Mouse (Mus musculus) MEL (cell line): ENCODE data around the gene Rab26. TPM values are rescaled to one million over a fixed set of nuclear protein-coding genes. Genes with fewer than 3 reads are reported as not detected.
A peak's percentile ranks its signal among the peaks of the same experiment; 100 is the strongest.

Experiments
- DNase-seq: peaks from one replicate; pipeline ENCODE4 v3.0.0; 2011; ENCODE audit warnings: low read depth, low spot score
- H3K27ac ChIP-seq: 2 replicates; pipeline ENCODE4 v1.5.1; 2012; ENCODE audit warnings: low read depth, mild to moderate bottlenecking, control low read depth, low read length, moderate library complexity; ENCODE audit not compliant: control insufficient read depth
- H3K27me3 ChIP-seq, 2 experiments: fragments of 150-350 bp in 1 of 2; sonication (generic) in 1 of 2; 2 replicates each; pipeline ENCODE4 v1.6.1; 2012; ENCODE audit warnings: low read length in 2 of 2, mild to moderate bottlenecking in 2 of 2, improper control_type of control experiment in 1 of 2, moderate library complexity in 1 of 2; ENCODE audit not compliant: insufficient read depth in 2 of 2, control insufficient read depth in 1 of 2
- H3K36me3 ChIP-seq, 2 experiments: 2 replicates each; pipeline ENCODE4 v1.6.1; 2012 to 2014; ENCODE audit warnings: low read length in 2 of 2, improper control_type of control experiment in 1 of 2, inconsistent platforms in 1 of 2, mild to moderate bottlenecking in 1 of 2; ENCODE audit not compliant: insufficient read depth in 2 of 2, control insufficient read depth in 1 of 2
- H3K4me1 ChIP-seq, 2 experiments: fragments of 150-350 bp in 1 of 2; sonication (generic) in 1 of 2; 2 replicates each; pipeline ENCODE4 v1.6.1; 2012; ENCODE audit warnings: low read length in 2 of 2, improper control_type of control experiment in 1 of 2, mild to moderate bottlenecking in 1 of 2; ENCODE audit not compliant: insufficient read depth in 2 of 2, control insufficient read depth in 1 of 2
- H3K4me3 ChIP-seq, 2 experiments: fragments of 150-350 bp in 1 of 2; sonication (generic) in 1 of 2; 2 replicates each; pipeline ENCODE4 v1.5.1; 2012; ENCODE audit warnings: low read depth in 2 of 2, low read length in 2 of 2, mild to moderate bottlenecking in 2 of 2, moderate library complexity in 2 of 2, control low read depth in 1 of 2, improper control_type of control experiment in 1 of 2; ENCODE audit not compliant: control insufficient read depth in 1 of 2, insufficient read depth in 1 of 2
- H3K79me2 ChIP-seq: 2 replicates; pipeline ENCODE4 v1.6.1; 2012; ENCODE audit warnings: mild to moderate bottlenecking, low read length, moderate library complexity; ENCODE audit not compliant: control insufficient read depth, poor library complexity, insufficient read depth
- H3K9ac ChIP-seq: 2 replicates; pipeline ENCODE4 v1.6.1; 2012; ENCODE audit warnings: low read depth, mild to moderate bottlenecking, control low read depth, low read length, moderate library complexity; ENCODE audit not compliant: control insufficient read depth, poor library complexity, severe bottlenecking
- H3K9me3 ChIP-seq: fragments of 150-350 bp; sonication (generic); replicated peaks from 2 replicates; pipeline ENCODE4 v1.6.1; 2012; ENCODE audit warnings: mild to moderate bottlenecking, low read length, improper control_type of control experiment, moderate library complexity; ENCODE audit not compliant: insufficient read depth
- BHLHE40 ChIP-seq: IDR thresholded peaks from 2 replicates; pipeline ENCODE4 v1.6.1; 2012; ENCODE audit warnings: low read depth, mild to moderate bottlenecking, inconsistent platforms, low read length, improper control_type of control experiment, borderline replicate concordance
- CHD1 ChIP-seq: IDR thresholded peaks from 2 replicates; pipeline ENCODE4 v1.6.1; 2012; ENCODE audit warnings: low read depth, mild to moderate bottlenecking, inconsistent platforms, low read length, improper control_type of control experiment
- CHD2 ChIP-seq: IDR thresholded peaks from 2 replicates; pipeline ENCODE4 v1.6.1; 2011; ENCODE audit warnings: low read length, improper control_type of control experiment
- CTCF ChIP-seq, 3 experiments: IDR thresholded peaks in 2 of 3; conservative IDR thresholded peaks in 1 of 3; 2 replicates each; pipeline ENCODE4 v1.5.1; 2011 to 2012; ENCODE audit warnings: low read length in 3 of 3, low read depth in 2 of 3, mild to moderate bottlenecking in 2 of 3, improper control_type of control experiment in 1 of 3, inconsistent platforms in 1 of 3, mixed read lengths in 1 of 3, moderate library complexity in 1 of 3; ENCODE audit not compliant: control insufficient read depth in 1 of 3, insufficient read depth in 1 of 3, poor library complexity in 1 of 3, severe bottlenecking in 1 of 3
- E2F4 ChIP-seq: IDR thresholded peaks from 2 replicates; pipeline ENCODE4 v1.6.1; 2011; ENCODE audit warnings: low read depth, low read length, improper control_type of control experiment, borderline replicate concordance
- ELF1 ChIP-seq: IDR thresholded peaks from 2 replicates; pipeline ENCODE4 v1.6.1; 2014; ENCODE audit warnings: low read depth, mild to moderate bottlenecking, inconsistent platforms, low read length, improper control_type of control experiment, moderate library complexity
- EP300 ChIP-seq, 2 experiments: IDR thresholded peaks; 2 replicates each; pipeline ENCODE4 v1.6.1; 2011; ENCODE audit warnings: improper control_type of control experiment in 2 of 2, low read length in 2 of 2, low read depth in 1 of 2, mild to moderate bottlenecking in 1 of 2
- MAZ ChIP-seq: IDR thresholded peaks from 2 replicates; pipeline ENCODE4 v1.6.1; 2012; ENCODE audit warnings: low read depth, mild to moderate bottlenecking, inconsistent platforms, low read length, improper control_type of control experiment
- MEF2A ChIP-seq: IDR thresholded peaks from 2 replicates; pipeline ENCODE4 v1.6.1; 2014; ENCODE audit warnings: low read depth, mild to moderate bottlenecking, inconsistent platforms, low read length, improper control_type of control experiment; ENCODE audit not compliant: poor library complexity, insufficient replicate concordance, severe bottlenecking; ENCODE audit errors: extremely low read depth
- MXI1 ChIP-seq: IDR thresholded peaks from 2 replicates; pipeline ENCODE4 v1.6.1; 2011; ENCODE audit warnings: mild to moderate bottlenecking, low read depth, low read length, improper control_type of control experiment
- MYC ChIP-seq: IDR thresholded peaks from 2 replicates; pipeline ENCODE4 v1.6.1; 2011; ENCODE audit warnings: low read depth, mild to moderate bottlenecking, low read length, improper control_type of control experiment, moderate library complexity
- NELFE ChIP-seq: IDR thresholded peaks from 2 replicates; pipeline ENCODE4 v1.6.1; 2011; ENCODE audit warnings: low read depth, low read length, improper control_type of control experiment
- POLR2A ChIP-seq, 2 experiments: IDR thresholded peaks; 2 replicates each; pipeline ENCODE4 v1.6.1; 2011 to 2012; ENCODE audit warnings: low read length in 2 of 2, mild to moderate bottlenecking in 2 of 2, control low read depth in 1 of 2, improper control_type of control experiment in 1 of 2, low read depth in 1 of 2, moderate library complexity in 1 of 2; ENCODE audit not compliant: control insufficient read depth in 1 of 2, insufficient read depth in 1 of 2, poor library complexity in 1 of 2
- POLR2AphosphoS2 ChIP-seq: IDR thresholded peaks from 2 replicates; pipeline ENCODE4 v1.6.1; 2011; ENCODE audit warnings: low read length, improper control_type of control experiment
- POLR2AphosphoS5 ChIP-seq: IDR thresholded peaks from 2 replicates; pipeline ENCODE4 v1.6.1; 2012; ENCODE audit warnings: low read depth, borderline replicate concordance, mild to moderate bottlenecking, inconsistent platforms, low read length, moderate library complexity, mixed read lengths
- SIN3A ChIP-seq: IDR thresholded peaks from 2 replicates; pipeline ENCODE4 v1.6.1; 2012; ENCODE audit warnings: low read length, improper control_type of control experiment, inconsistent platforms
- SMC3 ChIP-seq: IDR thresholded peaks from 2 replicates; pipeline ENCODE4 v1.6.1; 2011; ENCODE audit warnings: low read depth, low read length, improper control_type of control experiment
- TBP ChIP-seq: IDR thresholded peaks from 2 replicates; pipeline ENCODE4 v1.8.0; 2011; ENCODE audit warnings: low read depth, low read length, improper control_type of control experiment
- TCF12 ChIP-seq: IDR thresholded peaks from 2 replicates; pipeline ENCODE4 v1.6.1; 2014; ENCODE audit warnings: low read depth, mild to moderate bottlenecking, inconsistent platforms, low read length, improper control_type of control experiment, moderate library complexity
- ZC3H11A ChIP-seq: IDR thresholded peaks from 2 replicates; pipeline ENCODE4 v1.6.1; 2012; ENCODE audit warnings: low read depth, mild to moderate bottlenecking, inconsistent platforms, low read length, improper control_type of control experiment
- ZNF384 ChIP-seq: IDR thresholded peaks from 2 replicates; pipeline ENCODE4 v1.6.1; 2012; ENCODE audit warnings: low read depth, mild to moderate bottlenecking, inconsistent platforms, low read length, improper control_type of control experiment
- polyA plus RNA-seq, 2 experiments: library from polyadenylated mRNA; stranded (reverse) in 1 of 2; unstranded in 1 of 2; fragments of >175 nt in 1 of 2; fragments of >200 nt in 1 of 2; gene quantifications; 2 replicates each; pipeline versions ENCODE4 v1.2.1 to v1.2.4; 2012; ENCODE audit warnings: low replicate concordance in 2 of 2, low read depth in 1 of 2; ENCODE audit not compliant: insufficient read length in 2 of 2, insufficient read depth in 1 of 2, missing spikeins in 1 of 2
- total RNA-seq: library from RNA; depleted of rRNA; stranded (reverse); fragments of 300-350 nt; gene quantifications from 2 replicates; pipeline ENCODE4 v1.2.3, GENCODE M21; 2012

The Rab26 gene
- total and polyA plus RNA-seq, 3 experiments: 0.89 to 1.1 TPM; not detected in 1

DNA sequence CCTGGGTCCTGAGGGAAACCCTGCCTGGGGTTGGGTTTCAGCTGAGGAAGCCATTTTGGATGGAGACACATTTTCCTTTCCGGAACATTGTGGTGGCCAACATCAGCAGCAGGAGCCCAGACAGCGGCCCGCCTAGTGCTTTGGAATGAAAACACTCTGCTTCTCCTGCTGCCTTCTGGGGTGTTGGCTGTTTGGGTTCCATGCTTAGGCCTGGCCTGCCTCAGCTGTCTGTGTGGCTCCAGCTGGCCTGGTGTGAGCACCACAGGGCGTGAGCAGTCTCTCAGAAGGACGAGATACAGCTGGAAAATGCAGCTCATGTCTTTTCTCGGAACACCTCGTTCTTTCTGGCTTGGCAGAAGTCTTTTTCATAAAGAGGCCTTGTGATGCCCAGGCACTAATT is 23.1 kb upstream of the Rab26 start:
- H3K27me3 ChIP-seq: no peaks in the 10 kb centered on the region
- DNase-seq: no peak
- H3K9me3 ChIP-seq: no peaks in the 10 kb centered on the region
- H3K27ac ChIP-seq: no peak overlapping the region
- peaks cover 3 to 16% of the 10 kb centered on the region in 2 experiments; a peak in 3 of 4 replicates for H3K4me1 ChIP-seq
- no peaks in the 10 kb centered on the region; the same call in 1 of the 2 replicates for H3K79me2 ChIP-seq
- no peak overlapping the region for H3K9ac ChIP-seq
- no peak overlapping the region for H3K4me3 ChIP-seq
- TF ChIP-seq CHD2: no peak
- TF ChIP-seq ZNF384: no peak
- no peak for TF ChIP-seq TBP
- no peak for TF ChIP-seq SIN3A
- TF ChIP-seq ELF1: no peak
- no peak for TF ChIP-seq CHD1
- TF ChIP-seq MXI1: no peak
- no peak for TF ChIP-seq CTCF (IDR thresholded peaks at IDR 0.05 in 2 of 3, conservative IDR thresholded peaks at IDR 0.05 in 1 of 3; ENCODE audit: control insufficient read depth in 1 of 3, insufficient read depth in 1 of 3, low read depth in 2 of 3, low read length in 3 of 3, poor library complexity in 1 of 3, severe bottlenecking in 1 of 3)
- TF ChIP-seq MYC: no peak
- no peak for TF ChIP-seq ZC3H11A
- no peak for TF ChIP-seq POLR2A (IDR thresholded peaks at IDR 0.05; ENCODE audit: control insufficient read depth in 1 of 2, insufficient read depth in 1 of 2, low read depth in 1 of 2, low read length in 2 of 2, poor library complexity in 1 of 2)
- no peak for TF ChIP-seq POLR2AphosphoS2
- TF ChIP-seq NELFE: no peak
- no peak for TF ChIP-seq POLR2AphosphoS5
- no peak for TF ChIP-seq TCF12
- no peak for TF ChIP-seq BHLHE40
- no peak for TF ChIP-seq MEF2A
- no peak for TF ChIP-seq SMC3
- peaks cover 0 to 13% of the 10 kb centered on the region in 2 experiments; a peak in 2 of 4 replicates for H3K36me3 ChIP-seq

DNA sequence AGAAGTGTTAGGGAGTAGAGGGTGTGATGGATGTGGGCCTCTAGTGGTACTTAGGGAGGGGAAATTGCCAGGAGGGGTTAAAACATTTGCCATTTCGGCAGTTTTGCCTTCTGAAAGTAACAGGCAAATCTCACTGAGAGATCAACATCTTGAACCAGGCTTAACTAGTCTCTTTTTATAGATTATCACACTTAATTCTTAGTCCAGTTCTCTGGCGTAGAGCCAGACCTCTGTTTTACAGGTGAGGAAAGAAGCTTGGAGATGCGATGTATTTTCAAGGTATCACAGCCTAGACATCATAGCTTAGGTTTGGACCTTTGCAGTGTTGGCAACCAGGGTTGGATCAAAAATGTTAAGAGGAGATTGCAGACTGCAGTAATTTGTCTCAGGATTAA is 17.0 kb upstream of the Rab26 start:
- H3K27me3 ChIP-seq: no peaks in the 10 kb centered on the region

More for the DNA sequence above, 17.0 kb upstream of the Rab26 start:
- Histone ChIP-seq H3K4me3 (peak overlapping the region; percentile 67 to 83), H3K79me2 (peaks cover 7% of the 10 kb centered on the region), H3K9me3 (no peaks in the 10 kb centered on the region), H3K36me3 (peaks cover 0 to 8% of the 10 kb centered on the region in 2 experiments; a peak in 1 of 4 replicates), H3K27ac (no peak overlapping the region), H3K9ac (peak overlapping the region; percentile 84), H3K4me1 (peaks cover 2 to 7% of the 10 kb centered on the region in 2 experiments; a peak in 3 of 4 replicates)
- TF ChIP-seq CTCF (IDR thresholded peaks at IDR 0.05 in 2 of 3, conservative IDR thresholded peaks at IDR 0.05 in 1 of 3; ENCODE audit: control insufficient read depth in 1 of 3, insufficient read depth in 1 of 3, low read depth in 2 of 3, low read length in 3 of 3, poor library complexity in 1 of 3, severe bottlenecking in 1 of 3) (no peak), E2F4 (no peak), SMC3 (no peak), MAZ (no peak), EP300 (IDR thresholded peaks at IDR 0.05; ENCODE audit: low read depth in 1 of 2, low read length in 2 of 2) (no peak), MEF2A (no peak)
- DNase-seq: peak; percentile 14
